Mouse (Mus musculus): ENCODE data around the gene Dnajb9. TPM values are rescaled to one million over a fixed set of nuclear protein-coding genes. Genes with fewer than 3 reads are reported as not detected.
A peak's percentile ranks its signal among the peaks of the same experiment; 100 is the strongest.
"Not testable (repeated sequence)": the region's sequence is repeated elsewhere in the genome, so short reads cannot be mapped to it uniquely, and the experiment has no call there.

Dnajb9 gene
- polyA plus RNA-seq, 1 experiment from 2014 or later: 23.9 TPM

DNA sequence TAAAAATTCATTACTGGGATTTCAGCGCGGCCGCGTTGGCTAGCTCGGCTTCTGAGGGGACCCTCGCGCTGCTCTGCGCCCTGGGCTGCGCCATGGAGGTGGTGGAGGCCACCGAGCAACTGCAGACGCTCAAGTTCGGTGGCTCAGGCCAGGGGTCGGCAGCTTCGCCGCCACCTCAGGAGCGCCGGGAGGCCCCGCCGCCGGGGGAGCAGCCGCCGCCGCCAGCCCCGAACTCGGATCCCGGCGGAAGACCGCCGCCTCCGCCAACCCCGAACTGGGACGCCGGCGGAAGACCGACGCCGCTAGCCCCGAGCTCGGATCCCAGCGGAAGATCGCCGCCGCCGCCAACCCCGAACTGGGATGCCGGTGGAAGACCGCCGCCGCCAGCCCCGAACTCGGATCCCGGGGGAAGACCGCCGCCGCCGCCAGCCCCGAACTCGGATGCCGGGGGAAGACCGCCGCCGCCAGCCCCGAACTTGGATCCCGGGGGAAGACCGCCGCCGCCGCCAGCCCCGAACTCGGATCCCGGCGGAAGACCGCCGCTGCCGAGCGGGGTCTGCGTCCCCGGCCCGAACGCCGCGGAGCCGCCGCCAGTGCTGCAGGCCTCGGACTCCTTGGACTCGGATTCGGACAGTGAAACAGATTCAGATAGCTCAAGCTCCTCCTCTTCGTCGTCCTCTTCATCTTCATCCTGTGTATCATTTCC lies 11.7 kb upstream of the Dnajb9 start:
- peak overlapping the region; percentile 78 for H3K9ac ChIP-seq (ENCODE audit: low read length)
- H3K27me3 ChIP-seq (ENCODE audit: control insufficient read depth, insufficient read depth, low read length): no peaks in the 10 kb centered on the region
- peak overlapping the region; percentile 90 for H3K4me2 ChIP-seq (ENCODE audit: low read length)
- H3K27ac ChIP-seq (replicated peaks in 1 of 2; ENCODE audit: control insufficient read depth in 1 of 2, insufficient read depth in 1 of 2, low read depth in 2 of 2, low read length in 2 of 2): no peak overlapping the region
- 2% methylated on average over 85 of the region's 89 CpGs for WGBS
- H3K9me3 ChIP-seq (ENCODE audit: control insufficient read depth, low read length): no peaks in the 10 kb centered on the region
- no peaks in the 10 kb centered on the region for H3K4me1 ChIP-seq (ENCODE audit: control insufficient read depth in 2 of 2, insufficient read depth in 2 of 2, low read length in 2 of 2)
- no peaks in the 10 kb centered on the region for H3K36me3 ChIP-seq (ENCODE audit: control insufficient read depth, insufficient read depth, low read length)
- no peak for ATAC-seq (ENCODE audit: insufficient number of reproducible peaks, insufficient read depth, low FRiP score, low read depth)
- H3K4me3 ChIP-seq (ENCODE audit: control insufficient read depth in 1 of 2, insufficient read depth in 1 of 2, low read depth in 1 of 2, low read length in 2 of 2): peak overlapping the region; percentile 69 to 71

DNA sequence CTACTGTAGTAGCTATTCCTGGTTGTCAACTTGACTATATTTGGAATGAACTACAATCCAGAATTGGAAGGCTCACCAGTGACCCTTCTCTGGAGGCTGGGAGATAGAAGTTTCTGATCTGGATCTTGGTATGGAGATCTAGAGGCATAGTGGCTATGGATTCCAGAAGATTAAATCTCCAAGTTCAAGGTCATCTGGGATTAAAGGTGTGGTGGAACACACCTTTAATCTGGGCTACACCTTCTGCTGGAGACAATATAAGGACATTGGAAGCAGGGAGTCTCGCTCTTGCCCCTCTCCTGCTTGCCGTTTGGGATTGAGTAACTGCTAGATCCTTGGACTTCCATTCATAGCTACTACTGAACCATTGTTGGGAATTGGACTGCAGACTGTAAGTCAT lies 10.9 kb upstream of the Dnajb9 start, which contains the start of gene Pnpla8:
Pnpla8 (plus strand) TSS at position 301 of the 400 bp plus-strand sequence.
- Histone ChIP-seq H3K4me3 (ENCODE audit: control insufficient read depth in 1 of 2, insufficient read depth in 1 of 2, low read depth in 1 of 2, low read length in 2 of 2) (peak within 1 kb of the TSS; percentile 69 to 71), H3K9ac (ENCODE audit: low read length) (peak within 1 kb of the TSS; percentile 78), H3K4me2 (ENCODE audit: low read length) (peak within 1 kb of the TSS; percentile 90)
- not testable (repeated sequence) for H3K4me1 ChIP-seq (ENCODE audit: control insufficient read depth in 2 of 2, insufficient read depth in 2 of 2, low read length in 2 of 2); H3K27me3 ChIP-seq (ENCODE audit: control insufficient read depth, insufficient read depth, low read length); H3K9me3 ChIP-seq (ENCODE audit: control insufficient read depth, low read length); ATAC-seq (ENCODE audit: insufficient number of reproducible peaks, insufficient read depth, low FRiP score, low read depth); H3K36me3 ChIP-seq (ENCODE audit: control insufficient read depth, insufficient read depth, low read length); H3K27ac ChIP-seq (replicated peaks in 1 of 2; ENCODE audit: control insufficient read depth in 1 of 2, insufficient read depth in 1 of 2, low read depth in 2 of 2, low read length in 2 of 2)
- 84% methylated on average over 2 of the region's 2 CpGs for WGBS

DNA sequence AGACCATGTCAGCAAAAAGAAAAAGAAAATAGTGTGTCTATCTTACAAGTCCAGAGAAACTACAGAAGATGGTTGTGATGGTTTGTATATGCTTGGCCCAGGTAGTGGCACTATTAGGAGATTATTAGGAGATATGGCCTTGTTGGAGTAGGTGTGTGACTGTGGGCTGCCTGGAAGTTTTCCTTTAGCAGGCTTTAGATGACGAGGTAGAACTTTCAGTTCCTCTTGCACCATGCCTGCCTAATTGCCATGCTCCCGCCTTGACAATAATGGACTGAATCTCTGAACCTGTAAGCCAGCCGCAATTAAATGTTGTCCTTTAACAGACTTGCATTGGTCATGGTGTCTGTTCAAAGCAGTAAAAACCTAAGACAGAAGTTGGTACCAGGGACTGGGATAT lies 1.4 kb upstream of the Dnajb9 start:
- ATAC-seq (ENCODE audit: insufficient number of reproducible peaks, insufficient read depth, low FRiP score, low read depth): no peak
- no peak overlapping the region for H3K9ac ChIP-seq (ENCODE audit: low read length)
- no peak overlapping the region for H3K4me3 ChIP-seq (ENCODE audit: control insufficient read depth in 1 of 2, insufficient read depth in 1 of 2, low read depth in 1 of 2, low read length in 2 of 2)
- H3K36me3 ChIP-seq (ENCODE audit: control insufficient read depth, insufficient read depth, low read length): no peaks in the 10 kb centered on the region
- WGBS: 91% methylated on average over 3 of the region's 3 CpGs
- H3K27me3 ChIP-seq (ENCODE audit: control insufficient read depth, insufficient read depth, low read length): no peaks in the 10 kb centered on the region
- no peak overlapping the region for H3K27ac ChIP-seq (replicated peaks in 1 of 2; ENCODE audit: control insufficient read depth in 1 of 2, insufficient read depth in 1 of 2, low read depth in 2 of 2, low read length in 2 of 2)
- H3K9me3 ChIP-seq (ENCODE audit: control insufficient read depth, low read length): no peaks in the 10 kb centered on the region
- H3K4me2 ChIP-seq (ENCODE audit: low read length): no peak overlapping the region
- H3K4me1 ChIP-seq (ENCODE audit: control insufficient read depth in 2 of 2, insufficient read depth in 2 of 2, low read length in 2 of 2): peaks cover 0 to 5% of the 10 kb centered on the region in 2 experiments; a peak in 2 of 4 replicates

DNA sequence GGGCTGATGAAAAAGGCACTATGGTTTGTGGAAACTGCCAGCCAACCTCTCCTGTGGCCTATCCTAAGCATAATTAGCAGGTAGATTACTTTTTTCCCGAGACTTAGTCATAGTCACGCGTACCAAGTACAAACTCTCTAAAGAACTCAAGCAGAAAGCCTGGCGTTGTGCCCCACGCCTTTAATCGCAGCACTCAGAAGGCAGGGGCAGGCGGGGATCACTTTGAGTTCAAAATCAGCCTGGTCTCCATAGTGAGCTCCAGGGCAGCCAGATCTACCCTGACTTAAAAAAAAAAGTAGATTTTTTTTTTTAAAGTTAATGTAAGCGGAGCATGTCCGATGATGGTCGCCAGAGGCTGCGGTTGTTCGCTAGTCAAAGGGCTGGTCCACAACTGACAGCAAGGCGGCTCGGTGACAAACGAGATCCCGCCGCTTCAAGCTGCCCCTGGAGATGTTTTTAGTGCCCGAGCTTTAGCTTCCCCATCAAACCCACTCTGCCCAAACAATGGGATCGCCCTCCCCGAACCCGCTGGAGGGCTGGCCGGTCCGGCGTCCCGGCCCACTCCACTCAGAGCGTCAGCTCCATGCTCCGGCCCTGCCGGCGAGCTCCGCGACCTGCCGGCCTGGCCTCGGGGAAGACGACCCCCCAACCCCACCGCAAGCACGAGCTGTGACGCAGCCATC lies 844 bp downstream of the Dnajb9 start:
- Histone ChIP-seq H3K4me2 (ENCODE audit: low read length) (peak overlapping the region; percentile 75), H3K27me3 (ENCODE audit: control insufficient read depth, insufficient read depth, low read length) (no peaks in the 10 kb centered on the region), H3K4me3 (ENCODE audit: control insufficient read depth in 1 of 2, insufficient read depth in 1 of 2, low read depth in 1 of 2, low read length in 2 of 2) (peak overlapping the region; percentile 85 to 99), H3K9me3 (ENCODE audit: control insufficient read depth, low read length) (no peaks in the 10 kb centered on the region), H3K4me1 (ENCODE audit: control insufficient read depth in 2 of 2, insufficient read depth in 2 of 2, low read length in 2 of 2) (peaks cover 0 to 5% of the 10 kb centered on the region in 2 experiments; a peak in 2 of 4 replicates), H3K36me3 (ENCODE audit: control insufficient read depth, insufficient read depth, low read length) (peaks cover 8% of the 10 kb centered on the region), H3K27ac (replicated peaks in 1 of 2; ENCODE audit: control insufficient read depth in 1 of 2, insufficient read depth in 1 of 2, low read depth in 2 of 2, low read length in 2 of 2) (peak overlapping the region; percentile 79 to 85), H3K9ac (ENCODE audit: low read length) (peak overlapping the region; percentile 93)
- under 1% methylated on average over 37 of the region's 37 CpGs for WGBS
- peak; percentile 29 for ATAC-seq (ENCODE audit: insufficient number of reproducible peaks, insufficient read depth, low FRiP score, low read depth)

DNA sequence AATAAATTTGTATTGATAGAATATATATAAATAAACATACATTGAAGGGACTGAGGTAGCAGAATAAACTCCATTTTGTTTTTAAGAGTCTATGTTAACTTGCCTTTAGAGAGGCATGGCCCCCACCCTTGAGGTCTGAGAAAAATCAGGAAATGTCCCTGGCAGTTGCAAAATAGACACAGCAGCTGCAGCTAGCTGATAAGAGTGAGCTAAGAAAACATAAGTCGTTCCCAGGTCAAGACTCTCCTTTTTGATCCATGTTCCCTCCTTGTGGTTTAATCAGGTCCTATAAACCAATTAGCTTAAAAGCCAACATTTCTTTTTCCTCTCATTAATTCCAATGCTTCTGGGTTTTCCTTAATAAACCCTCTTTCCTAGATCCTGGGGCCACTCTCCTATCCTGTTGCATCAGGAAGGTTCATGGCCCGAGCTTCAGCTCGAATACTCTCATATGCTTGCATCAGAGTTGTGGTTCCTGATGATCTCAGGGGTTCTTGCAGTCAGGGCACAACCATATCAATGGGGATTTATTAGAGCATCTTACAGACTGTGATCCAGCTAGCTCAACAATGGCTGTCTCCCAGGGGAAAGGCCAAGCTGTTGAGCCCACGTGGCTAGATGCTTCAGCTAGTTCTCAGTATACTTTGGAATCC lies 12.1 kb downstream of the Dnajb9 start:
- Histone ChIP-seq H3K36me3 (ENCODE audit: control insufficient read depth, insufficient read depth, low read length) (no peaks in the 10 kb centered on the region), H3K4me2 (ENCODE audit: low read length) (no peak overlapping the region), H3K9ac (ENCODE audit: low read length) (no peak overlapping the region), H3K9me3 (ENCODE audit: control insufficient read depth, low read length) (no peaks in the 10 kb centered on the region), H3K4me3 (ENCODE audit: control insufficient read depth in 1 of 2, insufficient read depth in 1 of 2, low read depth in 1 of 2, low read length in 2 of 2) (no peak overlapping the region), H3K4me1 (ENCODE audit: control insufficient read depth in 2 of 2, insufficient read depth in 2 of 2, low read length in 2 of 2) (peaks cover 0 to 2% of the 10 kb centered on the region in 2 experiments; a peak in 1 of 4 replicates), H3K27me3 (ENCODE audit: control insufficient read depth, insufficient read depth, low read length) (no peaks in the 10 kb centered on the region), H3K27ac (replicated peaks in 1 of 2; ENCODE audit: control insufficient read depth in 1 of 2, insufficient read depth in 1 of 2, low read depth in 2 of 2, low read length in 2 of 2) (no peak overlapping the region)
- WGBS: 35% methylated on average over 4 of the region's 4 CpGs
- ATAC-seq (ENCODE audit: insufficient number of reproducible peaks, insufficient read depth, low FRiP score, low read depth): no peak

DNA sequence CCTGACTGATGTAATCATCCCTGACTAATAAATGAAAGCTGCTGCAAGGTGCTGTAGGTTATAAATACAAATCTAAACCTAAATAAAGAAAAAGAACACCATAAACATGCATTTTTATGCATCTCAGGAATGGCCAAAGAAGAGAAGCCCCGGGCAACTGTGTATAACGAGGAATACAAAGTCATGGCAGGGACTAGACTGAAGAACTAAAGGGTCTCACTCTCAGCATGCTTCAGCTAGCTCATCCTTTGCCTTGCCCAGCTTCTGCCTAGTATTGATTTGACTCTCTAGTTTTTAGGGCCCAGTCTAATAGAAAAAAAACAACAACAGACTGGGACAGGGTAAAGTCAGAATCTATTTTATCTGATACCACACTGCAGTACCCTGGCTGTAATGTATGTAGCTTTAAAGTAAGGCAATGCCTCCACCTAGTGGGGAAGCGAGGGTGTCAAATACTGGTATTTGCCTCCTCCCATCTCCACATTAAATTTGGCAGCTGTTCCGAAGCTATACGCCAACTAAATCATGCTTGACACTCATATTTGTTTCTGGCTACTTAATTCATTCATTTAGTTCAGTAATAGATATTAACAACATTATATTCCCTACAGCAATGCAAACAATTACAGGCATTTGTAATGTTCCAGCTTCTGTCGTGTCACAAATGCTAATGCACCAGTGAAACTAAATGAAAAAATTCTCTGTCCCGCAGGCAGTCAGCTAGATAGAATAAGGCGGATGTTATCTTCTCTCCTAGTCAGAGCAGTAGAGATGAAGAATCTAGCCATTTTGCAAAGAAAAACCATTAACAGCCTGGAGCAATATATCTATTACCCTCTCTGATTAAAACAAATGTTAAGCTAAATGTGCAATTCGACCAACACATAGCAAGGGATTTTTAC lies 28.8 kb downstream of the Dnajb9 start:
- Histone ChIP-seq H3K36me3 (ENCODE audit: control insufficient read depth, insufficient read depth, low read length) (no peaks in the 10 kb centered on the region), H3K4me2 (ENCODE audit: low read length) (no peak overlapping the region), H3K4me1 (ENCODE audit: control insufficient read depth in 2 of 2, insufficient read depth in 2 of 2, low read length in 2 of 2) (0 out of 4 replicates have a peak, but pooled peaks cover 0 to 1% of the 10 kb centered on the region in 2 experiments), H3K4me3 (ENCODE audit: control insufficient read depth in 1 of 2, insufficient read depth in 1 of 2, low read depth in 1 of 2, low read length in 2 of 2) (no peak overlapping the region), H3K9me3 (ENCODE audit: control insufficient read depth, low read length) (no peaks in the 10 kb centered on the region), H3K27me3 (ENCODE audit: control insufficient read depth, insufficient read depth, low read length) (no peaks in the 10 kb centered on the region), H3K27ac (replicated peaks in 1 of 2; ENCODE audit: control insufficient read depth in 1 of 2, insufficient read depth in 1 of 2, low read depth in 2 of 2, low read length in 2 of 2) (no peak overlapping the region), H3K9ac (ENCODE audit: low read length) (no peak overlapping the region)
- 45% methylated on average over 9 of the region's 9 CpGs for WGBS
- ATAC-seq (ENCODE audit: insufficient number of reproducible peaks, insufficient read depth, low FRiP score, low read depth): no peak

DNA sequence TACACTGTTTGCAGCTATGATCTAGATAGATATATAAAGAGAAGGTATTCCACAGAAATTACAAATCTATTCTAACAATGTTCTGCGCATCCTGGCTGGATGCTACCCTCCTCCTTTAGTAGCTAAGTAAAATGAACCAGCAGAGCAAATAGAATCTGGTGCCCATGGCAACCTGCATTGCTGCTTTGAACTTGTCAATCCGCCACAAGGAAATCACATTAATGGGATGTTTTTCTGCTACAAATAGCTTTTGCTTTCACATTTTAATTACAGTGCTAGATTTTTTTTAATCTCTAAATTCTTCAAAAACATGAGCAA lies 33.1 kb downstream of the Dnajb9 start:
- no peaks in the 10 kb centered on the region for H3K27me3 ChIP-seq (ENCODE audit: control insufficient read depth, insufficient read depth, low read length)
- H3K4me3 ChIP-seq (ENCODE audit: control insufficient read depth in 1 of 2, insufficient read depth in 1 of 2, low read depth in 1 of 2, low read length in 2 of 2): no peak overlapping the region
- 0 out of 4 replicates have a peak, but pooled peaks cover 0 to 2% of the 10 kb centered on the region in 2 experiments for H3K4me1 ChIP-seq (ENCODE audit: control insufficient read depth in 2 of 2, insufficient read depth in 2 of 2, low read length in 2 of 2)
- no peak for ATAC-seq (ENCODE audit: insufficient number of reproducible peaks, insufficient read depth, low FRiP score, low read depth)
- no peak overlapping the region for H3K4me2 ChIP-seq (ENCODE audit: low read length)
- no peaks in the 10 kb centered on the region for H3K9me3 ChIP-seq (ENCODE audit: control insufficient read depth, low read length)
- WGBS: 81% methylated on average over 2 of the region's 2 CpGs
- H3K36me3 ChIP-seq (ENCODE audit: control insufficient read depth, insufficient read depth, low read length): no peaks in the 10 kb centered on the region
- H3K27ac ChIP-seq (replicated peaks in 1 of 2; ENCODE audit: control insufficient read depth in 1 of 2, insufficient read depth in 1 of 2, low read depth in 2 of 2, low read length in 2 of 2): no peak overlapping the region
- no peak overlapping the region for H3K9ac ChIP-seq (ENCODE audit: low read length)

All from heart, embryonic 14.5 days (tissue).